Mouse (Mus musculus) liver, adult 2 months (tissue): ENCODE results near the gene Depdc5.

Source experiments
- CTCF ChIP-seq: fragments of 200-500 bp; IDR thresholded peaks from 2 replicates; pipeline ENCODE4 v1.5.1; 2011; ENCODE audit warnings: low read depth, low read length, control low read depth
- POLR2A ChIP-seq: fragments of 200-500 bp; IDR thresholded peaks from 2 replicates; pipeline ENCODE4 v1.6.1; 2011; ENCODE audit warnings: low read length, control low read depth; ENCODE audit not compliant: insufficient read depth; ENCODE audit errors: extremely low read depth

- no peak for TF ChIP-seq CTCF
- no peak for TF ChIP-seq POLR2A
Measured at GRCm38 (mm10) chr5:32989959-32990640, 126.6 kb downstream of the Depdc5 start.
